Mouse (Mus musculus): ENCODE measurements around the gene Cracr2a. TPM values are rescaled to one million over a fixed set of nuclear protein-coding genes. Genes with fewer than 3 reads are reported as not detected.

The Cracr2a gene
- polyA plus RNA-seq, 1 experiment from 2014 or later = 0.79 TPM

- Histone ChIP-seq H3K9me3 (replicated peaks; ENCODE audit: control insufficient read depth, low read length) (no peaks in the 10 kb centered on the region), H3K27ac (replicated peaks; ENCODE audit: low read depth, low read length) (no peak overlapping the region), H3K4me2 (ENCODE audit: low read depth, low read length) (no peak overlapping the region), H3K36me3 (replicated peaks; ENCODE audit: control insufficient read depth, insufficient read depth, low read depth, low read length) (no peaks in the 10 kb centered on the region), H3K4me1 (ENCODE audit: control insufficient read depth, insufficient read depth, low read length) (no peaks in the 10 kb centered on the region), H3K4me3 (ENCODE audit: low read depth, low read length) (no peak overlapping the region), H3K9ac (replicated peaks; ENCODE audit: low read length) (no peak overlapping the region), H3K27me3 (ENCODE audit: control insufficient read depth, insufficient read depth, low read length) (no peaks in the 10 kb centered on the region)
- ATAC-seq (replicated peaks; ENCODE audit: insufficient number of reproducible peaks, low FRiP score, low TSS enrichment, low read depth) (no peak), DNase-seq (ENCODE audit: low spot score) (no peak)
- 73% methylated on average over 8 of the region's 8 CpGs for WGBS
Measured at GRCm38 (mm10) chr6:127641077-127641801, 80.1 kb downstream of the Cracr2a start.

- Histone ChIP-seq H3K27ac (replicated peaks; ENCODE audit: low read depth, low read length) (no peak overlapping the region), H3K4me1 (ENCODE audit: control insufficient read depth, insufficient read depth, low read length) (no peaks in the 10 kb centered on the region), H3K36me3 (replicated peaks; ENCODE audit: control insufficient read depth, insufficient read depth, low read depth, low read length) (no peaks in the 10 kb centered on the region), H3K27me3 (ENCODE audit: control insufficient read depth, insufficient read depth, low read length) (no peaks in the 10 kb centered on the region), H3K9ac (replicated peaks; ENCODE audit: low read length) (no peak overlapping the region), H3K4me3 (ENCODE audit: low read depth, low read length) (no peak overlapping the region), H3K4me2 (ENCODE audit: low read depth, low read length) (no peak overlapping the region), H3K9me3 (replicated peaks; ENCODE audit: control insufficient read depth, low read length) (no peaks in the 10 kb centered on the region)
- DNase-seq (ENCODE audit: low spot score) (no peak), ATAC-seq (replicated peaks; ENCODE audit: insufficient number of reproducible peaks, low FRiP score, low TSS enrichment, low read depth) (no peak)
- 24% methylated on average over 4 of the region's 4 CpGs for WGBS
Measured at GRCm38 (mm10) chr6:127655988-127656387, 94.8 kb downstream of the Cracr2a start.

DNA sequence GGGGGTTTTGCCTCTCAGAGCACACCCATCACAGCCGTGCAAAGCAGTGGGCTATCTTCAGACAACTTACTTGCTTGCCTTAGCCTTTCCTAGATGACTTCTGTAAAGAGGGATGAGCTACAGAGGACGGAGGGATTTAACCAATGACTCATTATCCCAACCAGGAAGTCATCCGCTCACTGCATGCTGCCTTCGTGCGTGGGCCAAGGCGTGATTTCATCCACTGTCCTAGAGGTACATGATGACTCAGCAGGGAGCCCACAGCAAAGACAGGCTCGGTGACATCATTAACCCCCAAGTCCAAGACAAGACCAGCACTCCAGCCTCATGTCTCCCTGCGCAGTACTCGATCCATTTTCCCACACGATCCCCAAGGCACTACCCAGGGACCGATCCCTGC, 96.0 kb downstream of the Cracr2a start:
- no peaks in the 10 kb centered on the region for H3K9me3 ChIP-seq (replicated peaks; ENCODE audit: control insufficient read depth, low read length)
- WGBS = 91% methylated on average over 11 of the region's 11 CpGs

DNA sequence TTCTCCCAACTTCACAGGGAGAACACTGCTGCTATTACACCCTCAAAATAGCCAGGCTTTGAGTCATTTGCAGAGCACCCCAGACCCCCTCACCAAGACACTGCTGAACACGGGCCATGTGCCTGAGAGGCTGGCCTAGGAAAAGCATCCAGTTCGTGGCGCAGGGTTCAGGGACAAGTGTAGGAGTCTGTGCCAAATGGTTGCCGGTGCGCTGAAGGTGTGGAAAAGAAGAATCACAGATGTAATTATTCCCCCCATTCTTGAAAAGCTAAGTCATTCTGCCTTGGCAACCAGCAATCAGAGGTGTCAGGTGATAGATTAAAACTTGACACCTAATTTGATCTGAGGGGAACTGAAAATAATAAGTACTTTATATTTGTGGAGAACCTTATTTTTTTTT, 98.3 kb downstream of the Cracr2a start:
- no peak for ATAC-seq (replicated peaks; ENCODE audit: insufficient number of reproducible peaks, low FRiP score, low TSS enrichment, low read depth)
- no peak overlapping the region for H3K4me3 ChIP-seq (ENCODE audit: low read depth, low read length)

More for the DNA sequence above, 96.0 kb downstream of the Cracr2a start:
- Histone ChIP-seq H3K27ac (replicated peaks; ENCODE audit: low read depth, low read length) (no peak overlapping the region), H3K27me3 (ENCODE audit: control insufficient read depth, insufficient read depth, low read length) (no peaks in the 10 kb centered on the region), H3K4me3 (ENCODE audit: low read depth, low read length) (no peak overlapping the region), H3K9ac (replicated peaks; ENCODE audit: low read length) (no peak overlapping the region), H3K36me3 (replicated peaks; ENCODE audit: control insufficient read depth, insufficient read depth, low read depth, low read length) (no peaks in the 10 kb centered on the region), H3K4me1 (ENCODE audit: control insufficient read depth, insufficient read depth, low read length) (no peaks in the 10 kb centered on the region), H3K4me2 (ENCODE audit: low read depth, low read length) (no peak overlapping the region)
- DNase-seq (ENCODE audit: low spot score) (no peak), ATAC-seq (replicated peaks; ENCODE audit: insufficient number of reproducible peaks, low FRiP score, low TSS enrichment, low read depth) (no peak)

GRCm38 (mm10) chr6:127659966-127660365, 98.8 kb downstream of the Cracr2a start:
- Histone ChIP-seq H3K4me1 (ENCODE audit: control insufficient read depth, insufficient read depth, low read length) (no peaks in the 10 kb centered on the region), H3K27me3 (ENCODE audit: control insufficient read depth, insufficient read depth, low read length) (no peaks in the 10 kb centered on the region), H3K4me3 (ENCODE audit: low read depth, low read length) (no peak overlapping the region), H3K27ac (replicated peaks; ENCODE audit: low read depth, low read length) (no peak overlapping the region), H3K36me3 (replicated peaks; ENCODE audit: control insufficient read depth, insufficient read depth, low read depth, low read length) (no peaks in the 10 kb centered on the region), H3K9ac (replicated peaks; ENCODE audit: low read length) (no peak overlapping the region), H3K9me3 (replicated peaks; ENCODE audit: control insufficient read depth, low read length) (no peaks in the 10 kb centered on the region), H3K4me2 (ENCODE audit: low read depth, low read length) (no peak overlapping the region)
- ATAC-seq (replicated peaks; ENCODE audit: insufficient number of reproducible peaks, low FRiP score, low TSS enrichment, low read depth) = no peak
- 81% methylated on average over 4 of the region's 4 CpGs for WGBS
- no peak for DNase-seq (ENCODE audit: low spot score)

More for the DNA sequence above, 98.3 kb downstream of the Cracr2a start:
- 78% methylated on average over 5 of the region's 5 CpGs for WGBS
- no peak overlapping the region for H3K4me2 ChIP-seq (ENCODE audit: low read depth, low read length)
- H3K9ac ChIP-seq (replicated peaks; ENCODE audit: low read length) = no peak overlapping the region
- no peak for DNase-seq (ENCODE audit: low spot score)
- no peaks in the 10 kb centered on the region for H3K9me3 ChIP-seq (replicated peaks; ENCODE audit: control insufficient read depth, low read length)
- H3K27me3 ChIP-seq (ENCODE audit: control insufficient read depth, insufficient read depth, low read length) = no peaks in the 10 kb centered on the region
- no peaks in the 10 kb centered on the region for H3K4me1 ChIP-seq (ENCODE audit: control insufficient read depth, insufficient read depth, low read length)
- H3K27ac ChIP-seq (replicated peaks; ENCODE audit: low read depth, low read length) = no peak overlapping the region
- no peaks in the 10 kb centered on the region for H3K36me3 ChIP-seq (replicated peaks; ENCODE audit: control insufficient read depth, insufficient read depth, low read depth, low read length)

DNA sequence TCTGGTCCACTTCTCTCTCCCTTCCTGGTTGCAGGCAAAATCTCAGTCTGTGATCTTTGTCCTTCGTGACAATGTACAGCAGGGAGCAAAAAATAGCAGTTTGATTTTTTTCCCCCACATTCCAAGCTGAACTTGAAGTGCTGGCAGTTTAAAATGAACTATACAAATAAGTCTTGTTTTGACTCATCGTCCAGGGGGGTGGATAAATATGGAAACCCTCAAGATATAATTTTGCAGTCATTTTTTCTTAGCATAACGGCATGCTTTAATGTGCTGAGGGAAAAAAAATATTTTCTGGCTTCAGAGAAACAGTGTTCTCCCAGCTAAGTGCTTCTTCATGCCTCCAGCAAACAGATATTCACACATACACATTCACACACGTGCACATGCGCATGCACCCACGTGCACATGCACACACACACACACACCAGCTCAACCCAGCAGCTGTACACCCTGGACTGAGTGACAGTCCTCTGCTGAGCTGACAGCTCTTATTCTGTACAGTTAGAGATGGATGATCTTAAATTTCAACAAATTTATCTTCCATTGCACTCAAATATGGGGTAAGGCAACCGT, 100.7 kb downstream of the Cracr2a start:
- H3K36me3 ChIP-seq (replicated peaks; ENCODE audit: control insufficient read depth, insufficient read depth, low read depth, low read length) = no peaks in the 10 kb centered on the region
- H3K4me2 ChIP-seq (ENCODE audit: low read depth, low read length) = no peak overlapping the region
- no peak overlapping the region for H3K9ac ChIP-seq (replicated peaks; ENCODE audit: low read length)
- no peak for ATAC-seq (replicated peaks; ENCODE audit: insufficient number of reproducible peaks, low FRiP score, low TSS enrichment, low read depth)
- H3K9me3 ChIP-seq (replicated peaks; ENCODE audit: control insufficient read depth, low read length) = no peaks in the 10 kb centered on the region
- no peaks in the 10 kb centered on the region for H3K27me3 ChIP-seq (ENCODE audit: control insufficient read depth, insufficient read depth, low read length)
- no peak overlapping the region for H3K4me3 ChIP-seq (ENCODE audit: low read depth, low read length)
- 87% methylated on average over 7 of the region's 7 CpGs for WGBS
- no peak overlapping the region for H3K27ac ChIP-seq (replicated peaks; ENCODE audit: low read depth, low read length)
- no peaks in the 10 kb centered on the region for H3K4me1 ChIP-seq (ENCODE audit: control insufficient read depth, insufficient read depth, low read length)
- no peak for DNase-seq (ENCODE audit: low spot score)

DNA sequence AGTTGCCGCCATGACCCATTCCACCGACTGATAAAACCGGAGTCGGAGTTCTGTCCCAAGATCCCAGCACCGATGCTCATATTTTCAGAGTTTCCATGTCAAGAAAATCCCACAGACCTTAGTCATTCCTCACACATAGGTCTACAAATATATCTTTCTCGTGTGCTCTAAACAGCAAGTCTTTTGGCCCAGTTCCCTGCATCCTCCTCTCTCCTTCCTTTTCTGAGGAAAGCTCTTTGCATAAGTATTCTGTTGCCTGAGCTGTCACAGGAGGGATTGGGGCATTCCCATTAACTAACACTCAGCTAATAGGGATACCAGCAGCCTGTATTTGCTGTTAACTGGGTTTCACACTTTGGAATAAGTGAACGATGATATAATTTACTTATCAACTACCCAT, 102.1 kb downstream of the Cracr2a start:
- Histone ChIP-seq H3K4me1 (ENCODE audit: control insufficient read depth, insufficient read depth, low read length) (no peaks in the 10 kb centered on the region), H3K4me2 (ENCODE audit: low read depth, low read length) (no peak overlapping the region), H3K27ac (replicated peaks; ENCODE audit: low read depth, low read length) (no peak overlapping the region), H3K4me3 (ENCODE audit: low read depth, low read length) (no peak overlapping the region), H3K36me3 (replicated peaks; ENCODE audit: control insufficient read depth, insufficient read depth, low read depth, low read length) (no peaks in the 10 kb centered on the region), H3K9me3 (replicated peaks; ENCODE audit: control insufficient read depth, low read length) (no peaks in the 10 kb centered on the region), H3K27me3 (ENCODE audit: control insufficient read depth, insufficient read depth, low read length) (no peaks in the 10 kb centered on the region), H3K9ac (replicated peaks; ENCODE audit: low read length) (no peak overlapping the region)
- 86% methylated on average over 7 of the region's 7 CpGs for WGBS
- DNase-seq (ENCODE audit: low spot score) = no peak
- no peak for ATAC-seq (replicated peaks; ENCODE audit: insufficient number of reproducible peaks, low FRiP score, low TSS enrichment, low read depth)

DNA sequence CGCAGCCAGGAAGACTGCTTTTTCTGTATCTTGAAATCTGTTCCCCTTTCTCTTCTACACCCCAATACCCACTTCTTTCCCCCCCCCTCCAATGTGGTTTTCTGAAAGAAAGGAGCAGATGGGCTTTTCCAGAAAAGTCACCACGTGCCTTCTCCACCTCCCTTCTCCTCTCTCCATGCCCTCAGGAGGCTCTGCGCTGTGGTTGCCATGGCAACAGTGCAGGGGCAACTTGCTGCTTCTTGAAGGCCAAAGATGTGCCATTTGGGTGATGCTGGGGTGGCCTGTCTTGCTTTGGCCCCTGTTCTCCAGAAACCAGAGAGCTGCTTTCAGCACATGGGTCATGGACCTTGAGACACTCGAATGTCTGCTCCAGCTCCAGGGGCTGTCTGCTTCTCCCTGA, 108.2 kb downstream of the Cracr2a start:
- Histone ChIP-seq H3K9ac (replicated peaks; ENCODE audit: low read length) (no peak overlapping the region), H3K4me3 (ENCODE audit: low read depth, low read length) (no peak overlapping the region), H3K27ac (replicated peaks; ENCODE audit: low read depth, low read length) (no peak overlapping the region), H3K27me3 (ENCODE audit: control insufficient read depth, insufficient read depth, low read length) (no peaks in the 10 kb centered on the region), H3K4me2 (ENCODE audit: low read depth, low read length) (no peak overlapping the region), H3K36me3 (replicated peaks; ENCODE audit: control insufficient read depth, insufficient read depth, low read depth, low read length) (no peaks in the 10 kb centered on the region), H3K9me3 (replicated peaks; ENCODE audit: control insufficient read depth, low read length) (no peaks in the 10 kb centered on the region), H3K4me1 (ENCODE audit: control insufficient read depth, insufficient read depth, low read length) (no peaks in the 10 kb centered on the region)
- 71% methylated on average over 4 of the region's 4 CpGs for WGBS
- no peak for DNase-seq (ENCODE audit: low spot score)
- ATAC-seq (replicated peaks; ENCODE audit: insufficient number of reproducible peaks, low FRiP score, low TSS enrichment, low read depth) = no peak
